Mouse (Mus musculus): Measurements from ENCODE around the gene Sik2. TPM values are rescaled to one million over a fixed set of nuclear protein-coding genes. Genes with fewer than 3 reads are reported as not detected.

Gene Sik2
- total RNA-seq, 1 experiment = 10.0 TPM

DNA sequence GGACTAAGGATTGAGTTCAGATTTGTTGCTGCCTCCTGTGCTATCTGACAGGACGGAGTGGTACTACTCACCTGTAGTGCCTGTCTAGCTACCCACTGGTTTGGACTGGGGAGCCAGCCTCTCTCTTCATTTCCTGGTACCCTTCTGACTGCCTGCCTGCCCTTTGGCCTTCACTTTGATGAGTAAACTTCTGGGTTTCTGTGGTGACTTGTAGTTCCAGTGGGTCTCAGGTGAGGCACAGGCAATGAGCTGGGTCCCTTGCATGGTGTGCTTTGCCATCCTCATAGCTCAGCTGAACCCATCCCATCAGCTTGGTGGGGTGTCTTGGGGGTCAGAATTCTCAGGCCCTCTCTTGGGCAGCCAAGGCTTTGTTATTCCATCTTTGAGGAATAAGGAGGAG, 122.0 kb downstream of the Sik2 start:
- in situ Hi-C loops (cut with MboI; ENCODE audit: low sequenced_read_pairs in 2 of 2, unreplicated experiment in 2 of 2) = no loop called here
- TF ChIP-seq MAFK (IDR thresholded peaks at IDR 0.05; ENCODE audit: insufficient read depth, low read depth, low read length) = no peak
- no peak for TF ChIP-seq ZNF384 (IDR thresholded peaks at IDR 0.05; ENCODE audit: low read depth, low read length)
- no peak for TF ChIP-seq ZC3H11A (IDR thresholded peaks at IDR 0.05; ENCODE audit: borderline replicate concordance, low read depth, low read length)
- TF ChIP-seq HCFC1 (IDR thresholded peaks at IDR 0.05; ENCODE audit: borderline replicate concordance, insufficient read depth, low read length) = no peak
- TF ChIP-seq CHD2 (IDR thresholded peaks at IDR 0.05; ENCODE audit: low read depth, low read length) = no peak
- Histone ChIP-seq H3K36me3 (ENCODE audit: control insufficient read depth, insufficient read depth, low read length, poor library complexity, severe bottlenecking) (peaks cover 3% of the 10 kb centered on the region; the same call in 1 of the 2 replicates), H3K27ac (ENCODE audit: insufficient read depth, low read depth, low read length, poor library complexity, severe bottlenecking) (no peak overlapping the region), H3K4me1 (ENCODE audit: control insufficient read depth in 2 of 2, insufficient read depth in 2 of 2, low read length in 2 of 2, poor library complexity in 1 of 2) (peaks cover 0 to 6% of the 10 kb centered on the region in 2 experiments; a peak in 1 of 4 replicates), H3K9me3 (ENCODE audit: control insufficient read depth, insufficient read depth, low read depth, low read length) (no peaks in the 10 kb centered on the region), H3K4me3 (ENCODE audit: insufficient read depth in 1 of 2, low read depth in 1 of 2, low read length in 2 of 2, poor library complexity in 1 of 2, severe bottlenecking in 1 of 2) (no peak overlapping the region), H3K9ac (ENCODE audit: insufficient read depth, low read depth, low read length, poor library complexity, severe bottlenecking) (no peak overlapping the region)
- no peak for DNase-seq (ENCODE audit: low read depth, low spot score)

DNA sequence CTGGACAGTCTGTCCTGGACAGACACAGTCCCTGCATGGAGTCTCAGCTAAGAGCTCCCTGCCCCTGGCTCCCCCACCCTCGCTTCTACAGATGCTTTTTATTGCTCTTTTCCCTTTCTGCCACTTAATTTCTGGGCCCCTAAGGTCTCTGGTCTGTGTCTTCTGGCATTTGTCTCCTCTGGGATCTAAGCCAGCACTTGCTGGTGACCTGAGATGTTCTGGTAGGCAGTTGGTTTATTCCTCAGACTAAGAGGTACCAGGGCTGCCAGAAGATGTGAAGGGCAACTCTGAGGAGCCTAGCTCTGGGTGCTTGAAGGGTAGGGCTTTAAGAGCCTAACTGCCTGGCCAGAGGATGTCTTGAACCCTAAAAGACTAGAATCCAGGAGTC, 123.3 kb downstream of the Sik2 start:
- Histone ChIP-seq H3K9ac (ENCODE audit: insufficient read depth, low read depth, low read length, poor library complexity, severe bottlenecking) (no peak overlapping the region), H3K4me3 (ENCODE audit: insufficient read depth in 1 of 2, low read depth in 1 of 2, low read length in 2 of 2, poor library complexity in 1 of 2, severe bottlenecking in 1 of 2) (no peak overlapping the region), H3K4me1 (ENCODE audit: control insufficient read depth in 2 of 2, insufficient read depth in 2 of 2, low read length in 2 of 2, poor library complexity in 1 of 2) (peaks cover 0 to 6% of the 10 kb centered on the region in 2 experiments; a peak in 1 of 4 replicates), H3K27ac (ENCODE audit: insufficient read depth, low read depth, low read length, poor library complexity, severe bottlenecking) (no peak overlapping the region), H3K9me3 (ENCODE audit: control insufficient read depth, insufficient read depth, low read depth, low read length) (no peaks in the 10 kb centered on the region), H3K36me3 (ENCODE audit: control insufficient read depth, insufficient read depth, low read length, poor library complexity, severe bottlenecking) (peaks cover 6% of the 10 kb centered on the region)
- in situ Hi-C loops (cut with MboI; ENCODE audit: low sequenced_read_pairs in 2 of 2, unreplicated experiment in 2 of 2) = no loop called here
- DNase-seq (ENCODE audit: low read depth, low spot score) = no peak
- no peak for TF ChIP-seq HCFC1 (IDR thresholded peaks at IDR 0.05; ENCODE audit: borderline replicate concordance, insufficient read depth, low read length)
- TF ChIP-seq MAFK (IDR thresholded peaks at IDR 0.05; ENCODE audit: insufficient read depth, low read depth, low read length) = no peak
- TF ChIP-seq CHD2 (IDR thresholded peaks at IDR 0.05; ENCODE audit: low read depth, low read length) = no peak
- TF ChIP-seq ZNF384 (IDR thresholded peaks at IDR 0.05; ENCODE audit: low read depth, low read length) = no peak
- no peak for TF ChIP-seq ZC3H11A (IDR thresholded peaks at IDR 0.05; ENCODE audit: borderline replicate concordance, low read depth, low read length)

DNA sequence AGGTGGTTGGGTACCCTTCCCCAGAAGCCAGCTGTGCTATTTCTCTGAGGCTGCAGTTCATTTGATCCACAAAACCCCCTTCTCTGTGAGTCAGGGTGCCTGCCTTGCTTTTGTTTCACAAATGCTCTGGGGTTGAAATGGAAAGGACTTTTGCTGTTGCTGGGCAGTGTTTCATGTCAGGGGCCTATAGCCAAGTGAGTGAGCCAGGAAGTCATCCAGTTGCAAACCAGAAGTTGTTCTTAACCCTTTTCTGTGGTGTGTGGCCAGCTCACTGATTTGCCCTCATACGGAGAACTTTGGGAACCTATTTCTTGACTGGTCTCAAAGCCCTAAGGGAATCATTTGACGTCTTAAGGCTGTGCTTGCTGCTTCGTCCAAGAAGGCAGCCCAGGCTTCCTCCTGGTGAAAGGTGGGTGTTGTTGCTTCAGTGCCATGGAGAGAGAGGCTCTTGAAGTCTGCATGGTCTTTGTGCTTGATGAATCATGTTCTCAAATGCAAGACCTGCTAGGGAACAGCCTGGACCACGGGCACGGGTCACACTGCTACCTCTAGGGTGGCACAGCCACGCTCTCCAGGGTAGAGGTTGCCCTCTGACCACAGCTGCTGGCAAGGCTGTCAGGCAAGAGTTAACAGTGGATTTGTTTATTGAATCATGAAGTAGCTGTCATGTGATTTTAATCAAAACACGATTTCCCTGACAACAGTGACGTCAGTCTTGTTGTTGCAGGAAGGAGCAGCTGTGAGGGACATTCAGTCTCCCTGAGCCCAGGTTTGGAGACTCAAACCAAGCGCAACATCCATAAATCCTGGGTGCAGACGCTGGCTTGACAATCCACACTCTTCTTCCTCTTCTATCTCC, 123.9 kb downstream of the Sik2 start:
- no peak overlapping the region for H3K9ac ChIP-seq (ENCODE audit: insufficient read depth, low read depth, low read length, poor library complexity, severe bottlenecking)
- no peak for DNase-seq (ENCODE audit: low read depth, low spot score)
- no peak overlapping the region for H3K27ac ChIP-seq (ENCODE audit: insufficient read depth, low read depth, low read length, poor library complexity, severe bottlenecking)
- H3K4me3 ChIP-seq (ENCODE audit: insufficient read depth in 1 of 2, low read depth in 1 of 2, low read length in 2 of 2, poor library complexity in 1 of 2, severe bottlenecking in 1 of 2) = no peak overlapping the region
- H3K9me3 ChIP-seq (ENCODE audit: control insufficient read depth, insufficient read depth, low read depth, low read length) = no peaks in the 10 kb centered on the region
- no peak for TF ChIP-seq CHD2 (IDR thresholded peaks at IDR 0.05; ENCODE audit: low read depth, low read length)
- no peak for TF ChIP-seq HCFC1 (IDR thresholded peaks at IDR 0.05; ENCODE audit: borderline replicate concordance, insufficient read depth, low read length)
- no peak for TF ChIP-seq MAFK (IDR thresholded peaks at IDR 0.05; ENCODE audit: insufficient read depth, low read depth, low read length)
- TF ChIP-seq ZC3H11A (IDR thresholded peaks at IDR 0.05; ENCODE audit: borderline replicate concordance, low read depth, low read length) = no peak
- TF ChIP-seq ZNF384 (IDR thresholded peaks at IDR 0.05; ENCODE audit: low read depth, low read length) = no peak
- peaks cover 12% of the 10 kb centered on the region for H3K36me3 ChIP-seq (ENCODE audit: control insufficient read depth, insufficient read depth, low read length, poor library complexity, severe bottlenecking)
- peaks cover 0 to 6% of the 10 kb centered on the region in 2 experiments; a peak in 1 of 4 replicates for H3K4me1 ChIP-seq (ENCODE audit: control insufficient read depth in 2 of 2, insufficient read depth in 2 of 2, low read length in 2 of 2, poor library complexity in 1 of 2)
- in situ Hi-C loops (cut with MboI; ENCODE audit: low sequenced_read_pairs in 2 of 2, unreplicated experiment in 2 of 2) = no loop called here

DNA sequence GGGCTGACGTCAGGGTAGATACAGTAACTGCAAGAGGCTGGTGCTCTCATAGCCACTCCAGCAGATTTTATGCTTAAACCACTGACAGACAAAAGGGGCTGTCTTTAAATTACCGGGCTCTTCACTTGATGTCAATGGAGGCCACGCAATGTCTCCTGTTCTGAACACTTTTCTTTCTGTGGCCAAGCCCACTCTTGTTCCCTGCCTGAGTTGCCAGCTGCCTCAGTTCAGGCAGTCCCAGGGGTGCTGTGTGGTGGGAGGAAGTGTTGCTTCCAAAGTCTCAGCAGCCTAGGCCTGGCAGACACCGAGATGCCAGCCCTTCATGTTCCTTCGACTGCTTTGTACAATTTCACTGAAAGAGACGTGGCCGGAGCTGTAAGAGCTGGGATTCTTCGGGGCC, 124.8 kb downstream of the Sik2 start:
- DNase-seq (ENCODE audit: low read depth, low spot score) = no peak
- H3K36me3 ChIP-seq (ENCODE audit: control insufficient read depth, insufficient read depth, low read length, poor library complexity, severe bottlenecking) = peaks cover 18% of the 10 kb centered on the region
- no peak for TF ChIP-seq CHD2 (IDR thresholded peaks at IDR 0.05; ENCODE audit: low read depth, low read length)
- H3K4me3 ChIP-seq (ENCODE audit: insufficient read depth in 1 of 2, low read depth in 1 of 2, low read length in 2 of 2, poor library complexity in 1 of 2, severe bottlenecking in 1 of 2) = no peak overlapping the region
- in situ Hi-C loops (cut with MboI; ENCODE audit: low sequenced_read_pairs in 2 of 2, unreplicated experiment in 2 of 2) = no loop called here
- H3K4me1 ChIP-seq (ENCODE audit: control insufficient read depth in 2 of 2, insufficient read depth in 2 of 2, low read length in 2 of 2, poor library complexity in 1 of 2) = peaks cover 0 to 6% of the 10 kb centered on the region in 2 experiments; a peak in 1 of 4 replicates
- no peaks in the 10 kb centered on the region for H3K9me3 ChIP-seq (ENCODE audit: control insufficient read depth, insufficient read depth, low read depth, low read length)
- H3K27ac ChIP-seq (ENCODE audit: insufficient read depth, low read depth, low read length, poor library complexity, severe bottlenecking) = no peak overlapping the region; the same call in 1 of the 2 replicates
- no peak overlapping the region for H3K9ac ChIP-seq (ENCODE audit: insufficient read depth, low read depth, low read length, poor library complexity, severe bottlenecking)

Measured in ES-E14 (cell line).